Mouse (Mus musculus) neural tube, embryonic 13.5 days (tissue): ENCODE results near the gene Lmnb2. TPM values are rescaled to one million over a fixed set of nuclear protein-coding genes. Genes with fewer than 3 reads are reported as not detected.

Source experiments
- ATAC-seq: fragments of 200-750 bp; cut with Nextera tagmentation; 2 replicates; pipeline ENCODE4 v1.8.0; 2017; ENCODE audit warnings: low read depth, mild to moderate bottlenecking, moderate TSS enrichment, moderate library complexity
- H3K27ac ChIP-seq: fragments of 300-500 bp; sonication (generic); replicated peaks from 2 replicates; pipeline ENCODE4 v1.5.1; 2015; ENCODE audit warnings: moderate library complexity, mild to moderate bottlenecking, inconsistent platforms
- H3K27me3 ChIP-seq: fragments of 300-500 bp; sonication (generic); 2 replicates; pipeline ENCODE4 v1.6.1; 2015; ENCODE audit warnings: mild to moderate bottlenecking, inconsistent platforms
- H3K36me3 ChIP-seq: fragments of 300-500 bp; sonication (generic); 2 replicates; pipeline ENCODE4 v1.6.1; 2015; ENCODE audit warnings: mild to moderate bottlenecking, inconsistent platforms
- H3K4me1 ChIP-seq: fragments of 300-500 bp; sonication (generic); replicated peaks from 2 replicates; pipeline ENCODE4 v1.6.1; 2015; ENCODE audit warnings: inconsistent platforms
- H3K4me2 ChIP-seq: fragments of 300-500 bp; sonication (generic); 2 replicates; pipeline ENCODE4 v1.6.1; 2015; ENCODE audit warnings: inconsistent platforms, mild to moderate bottlenecking, moderate library complexity
- H3K4me3 ChIP-seq: fragments of 300-500 bp; sonication (generic); 2 replicates; pipeline ENCODE4 v1.5.1; 2015; ENCODE audit warnings: mild to moderate bottlenecking, inconsistent platforms
- H3K9ac ChIP-seq: fragments of 300-500 bp; sonication (generic); 2 replicates; pipeline ENCODE4 v1.6.1; 2015; ENCODE audit warnings: moderate library complexity, mild to moderate bottlenecking, inconsistent platforms
- H3K9me3 ChIP-seq: fragments of 300-500 bp; sonication (generic); 2 replicates; pipeline ENCODE4 v1.6.1; 2016; ENCODE audit warnings: inconsistent platforms
- WGBS: fragments of 180-500 bp; shearing (Covaris S2); methylation state at CpG from one replicate; pipeline ENCODE4 v1.1.7; 2015; 5-methylcytosine and 5-hydroxymethylcytosine counted together
- polyA plus RNA-seq: library from polyadenylated mRNA; unstranded; fragments of >200 nt; fragmentation: Nextera tagmentation; extraction: Ambion mirVana; gene quantifications from 2 replicates; pipeline ENCODE4 v1.2.1, GENCODE M21; 2015

Gene Lmnb2
- polyA plus RNA-seq = 38.3 and 41.6 TPM in 2 replicates

- under 1% methylated on average over 58 of the region's 61 CpGs for WGBS
Observed at GRCm38 (mm10) chr10:80917779-80918434, at the start of gene Lmnb2. Gene Lmnb2, minus strand, starts transcription at chr10:80918245.

GRCm38 (mm10) chr10:80967101-80967656 lies 49.1 kb upstream of the Lmnb2 start:
- peaks cover 20% of the 10 kb centered on the region for H3K4me1 ChIP-seq
- H3K9me3 ChIP-seq = no peaks in the 10 kb centered on the region
- H3K27ac ChIP-seq = no peak overlapping the region
- no peak overlapping the region for H3K9ac ChIP-seq
- 49% methylated on average over 3 of the region's 3 CpGs for WGBS
- H3K4me2 ChIP-seq = no peak overlapping the region
- no peak for ATAC-seq
- H3K4me3 ChIP-seq = no peak overlapping the region
- H3K36me3 ChIP-seq = no peaks in the 10 kb centered on the region
- no peaks in the 10 kb centered on the region for H3K27me3 ChIP-seq

More at GRCm38 (mm10) chr10:80917779-80918434, at the start of gene Lmnb2:
- no peaks in the 10 kb centered on the region for H3K27me3 ChIP-seq
- peak within 1 kb of the TSS; percentile 79 for H3K27ac ChIP-seq
- H3K4me1 ChIP-seq = peaks cover 41% of the 10 kb centered on the region
- H3K9me3 ChIP-seq = no peaks in the 10 kb centered on the region
- peak within 1 kb of the TSS; percentile 91 for H3K9ac ChIP-seq
- peaks cover 23% of the 10 kb centered on the region for H3K36me3 ChIP-seq
- H3K4me2 ChIP-seq = peak within 1 kb of the TSS; percentile 99
- ATAC-seq = peak; percentile 75
- H3K4me3 ChIP-seq = peak within 1 kb of the TSS; percentile 95

- WGBS = 66% methylated on average over 12 of the region's 12 CpGs
- Histone ChIP-seq H3K9ac (no peak overlapping the region), H3K36me3 (no peaks in the 10 kb centered on the region), H3K27me3 (no peaks in the 10 kb centered on the region), H3K9me3 (no peaks in the 10 kb centered on the region), H3K27ac (no peak overlapping the region), H3K4me2 (no peak overlapping the region), H3K4me3 (no peak overlapping the region), H3K4me1 (peaks cover 22% of the 10 kb centered on the region)
- ATAC-seq = no peak
Observed at GRCm38 (mm10) chr10:80966296-80966695, 48.3 kb upstream of the Lmnb2 start.

- no peaks in the 10 kb centered on the region for H3K27me3 ChIP-seq
- ATAC-seq = no peak
- H3K4me2 ChIP-seq = no peak overlapping the region
- H3K4me3 ChIP-seq = no peak overlapping the region
- no peak overlapping the region for H3K27ac ChIP-seq
- H3K9me3 ChIP-seq = no peaks in the 10 kb centered on the region
- H3K9ac ChIP-seq = no peak overlapping the region
- 55% methylated on average over 12 of the region's 12 CpGs for WGBS
- H3K36me3 ChIP-seq = no peaks in the 10 kb centered on the region
- peaks cover 30% of the 10 kb centered on the region for H3K4me1 ChIP-seq
Observed at GRCm38 (mm10) chr10:80963031-80963975, 45.3 kb upstream of the Lmnb2 start.

- H3K27me3 ChIP-seq = no peaks in the 10 kb centered on the region
- peaks cover 29% of the 10 kb centered on the region for H3K4me1 ChIP-seq
- no peak overlapping the region for H3K4me2 ChIP-seq
- H3K27ac ChIP-seq = no peak overlapping the region
- no peaks in the 10 kb centered on the region for H3K36me3 ChIP-seq
- 79% methylated on average over 5 of the region's 5 CpGs for WGBS
- H3K9ac ChIP-seq = no peak overlapping the region
- ATAC-seq = no peak
- H3K9me3 ChIP-seq = no peaks in the 10 kb centered on the region
- H3K4me3 ChIP-seq = no peak overlapping the region
Observed at GRCm38 (mm10) chr10:80962585-80962984, 44.5 kb upstream of the Lmnb2 start.

GRCm38 (mm10) chr10:80962051-80962472 lies 44.0 kb upstream of the Lmnb2 start:
- no peak overlapping the region for H3K4me2 ChIP-seq
- H3K9ac ChIP-seq = no peak overlapping the region
- H3K9me3 ChIP-seq = no peaks in the 10 kb centered on the region
- H3K27ac ChIP-seq = no peak overlapping the region
- no peak overlapping the region for H3K4me3 ChIP-seq
- H3K36me3 ChIP-seq = no peaks in the 10 kb centered on the region
- H3K4me1 ChIP-seq = peaks cover 24% of the 10 kb centered on the region
- WGBS = 60% methylated on average over 10 of the region's 10 CpGs
- ATAC-seq = no peak
- no peaks in the 10 kb centered on the region for H3K27me3 ChIP-seq

GRCm38 (mm10) chr10:80960551-80961508 lies 42.8 kb upstream of the Lmnb2 start:
- 0 out of 2 replicates have a peak overlapping the region, but pooled peaks have one; percentile 20 for H3K27ac ChIP-seq

GRCm38 (mm10) chr10:80958979-80959637 lies 41.1 kb upstream of the Lmnb2 start:
- WGBS = 95% methylated on average over 5 of the region's 5 CpGs
- Histone ChIP-seq H3K27ac (no peak overlapping the region), H3K9me3 (no peaks in the 10 kb centered on the region), H3K4me2 (no peak overlapping the region), H3K4me3 (no peak overlapping the region), H3K4me1 (peaks cover 20% of the 10 kb centered on the region; the same call in 1 of the 2 replicates), H3K27me3 (no peaks in the 10 kb centered on the region), H3K9ac (no peak overlapping the region), H3K36me3 (no peaks in the 10 kb centered on the region)
- ATAC-seq = no peak

More at GRCm38 (mm10) chr10:80960551-80961508, 42.8 kb upstream of the Lmnb2 start:
- H3K36me3 ChIP-seq = no peaks in the 10 kb centered on the region
- H3K4me1 ChIP-seq = peaks cover 21% of the 10 kb centered on the region; the same call in 1 of the 2 replicates
- H3K4me2 ChIP-seq = no peak overlapping the region
- H3K4me3 ChIP-seq = no peak overlapping the region
- H3K9me3 ChIP-seq = no peaks in the 10 kb centered on the region
- 13% methylated on average over 16 of the region's 16 CpGs for WGBS
- H3K27me3 ChIP-seq = no peaks in the 10 kb centered on the region
- ATAC-seq = no peak
- H3K9ac ChIP-seq = 0 out of 2 replicates have a peak overlapping the region, but pooled peaks have one; percentile 26

- H3K27me3 ChIP-seq = no peaks in the 10 kb centered on the region
- H3K9ac ChIP-seq = no peak overlapping the region
- no peaks in the 10 kb centered on the region for H3K9me3 ChIP-seq
- peaks cover 11% of the 10 kb centered on the region; the same call in 1 of the 2 replicates for H3K4me1 ChIP-seq
- no peak overlapping the region for H3K4me3 ChIP-seq
- 77% methylated on average over 4 of the region's 4 CpGs for WGBS
- no peak overlapping the region for H3K4me2 ChIP-seq
- no peak overlapping the region for H3K27ac ChIP-seq
- H3K36me3 ChIP-seq = no peaks in the 10 kb centered on the region
- no peak for ATAC-seq
Observed at GRCm38 (mm10) chr10:80957791-80958190, 39.7 kb upstream of the Lmnb2 start.

- no peaks in the 10 kb centered on the region for H3K27me3 ChIP-seq
- no peaks in the 10 kb centered on the region for H3K9me3 ChIP-seq
- H3K4me1 ChIP-seq = peaks cover 11% of the 10 kb centered on the region; the same call in 1 of the 2 replicates
- no peak overlapping the region for H3K9ac ChIP-seq
- H3K4me2 ChIP-seq = no peak overlapping the region
- 78% methylated on average over 6 of the region's 6 CpGs for WGBS
- no peak overlapping the region for H3K4me3 ChIP-seq
- no peak overlapping the region for H3K27ac ChIP-seq
- no peaks in the 10 kb centered on the region for H3K36me3 ChIP-seq
- ATAC-seq = no peak
Observed at GRCm38 (mm10) chr10:80956901-80957300, 38.9 kb upstream of the Lmnb2 start.

- Histone ChIP-seq H3K27me3 (no peaks in the 10 kb centered on the region), H3K9ac (no peak overlapping the region), H3K36me3 (no peaks in the 10 kb centered on the region), H3K4me2 (no peak overlapping the region), H3K4me3 (no peak overlapping the region), H3K27ac (no peak overlapping the region), H3K4me1 (peaks cover 9% of the 10 kb centered on the region; the same call in 1 of the 2 replicates), H3K9me3 (no peaks in the 10 kb centered on the region)
- ATAC-seq = no peak
- 92% methylated on average over 8 of the region's 8 CpGs for WGBS
Observed at GRCm38 (mm10) chr10:80956385-80956784, 38.3 kb upstream of the Lmnb2 start.
